Mouse (Mus musculus) cerebral cortex, adult 2 months (tissue): Measurements from ENCODE around the gene Macf1.

Source experiments
- WGBS: fragments of 180-500 bp; shearing (Covaris S2); methylation state at CpG from one replicate; pipeline ENCODE4 v1.1.7; 2018; 5-methylcytosine and 5-hydroxymethylcytosine counted together

The Macf1 gene

GRCm38 (mm10) chr4:123342091-123342641 lies 342.0 kb downstream of the Macf1 start:
- WGBS = 6% methylated on average over 43 of the region's 43 CpGs

DNA sequence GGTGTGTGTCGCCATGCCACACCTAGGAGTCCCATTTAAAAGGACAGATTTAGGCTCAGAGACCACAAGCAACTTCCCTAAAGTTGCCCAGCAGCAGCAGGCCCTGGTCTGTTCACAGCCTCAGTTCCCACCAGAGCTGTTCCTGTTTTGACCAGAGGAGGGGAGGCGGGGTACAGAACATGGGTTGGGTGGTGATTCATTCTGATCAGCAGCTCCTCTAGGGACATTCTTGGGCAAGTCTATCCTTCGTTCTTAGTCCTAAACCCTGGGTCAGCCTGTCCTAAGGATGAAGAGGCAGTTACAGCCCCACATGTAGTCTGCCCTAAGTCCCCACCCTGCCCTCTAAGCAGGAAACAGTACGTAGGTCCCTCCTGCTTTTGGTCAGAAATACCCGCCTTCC lies 343.9 kb downstream of the Macf1 start:
- WGBS = 81% methylated on average over 5 of the region's 5 CpGs

DNA sequence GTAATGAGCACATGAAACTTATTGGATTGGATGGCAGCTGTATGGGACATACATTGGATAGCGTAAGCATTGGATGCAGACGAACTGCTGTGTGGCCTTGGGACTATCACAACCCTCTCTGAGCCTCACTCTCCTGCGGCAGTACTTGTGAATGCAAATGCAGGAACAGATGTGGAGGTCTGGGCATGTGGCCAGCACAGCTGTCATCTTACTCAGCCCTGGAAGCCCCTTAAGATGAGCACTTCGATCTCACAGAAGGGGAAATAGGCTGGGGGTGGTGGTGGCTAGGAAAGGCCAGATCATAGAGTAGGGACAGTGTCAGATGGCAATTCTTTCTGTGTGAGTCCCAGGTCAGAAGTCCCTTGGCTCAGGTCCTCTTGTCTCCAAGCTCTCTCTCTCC lies 346.5 kb downstream of the Macf1 start:
- 71% methylated on average over 4 of the region's 4 CpGs for WGBS

GRCm38 (mm10) chr4:123335796-123336585 lies 348.2 kb downstream of the Macf1 start:
- 72% methylated on average over 14 of the region's 14 CpGs for WGBS

DNA sequence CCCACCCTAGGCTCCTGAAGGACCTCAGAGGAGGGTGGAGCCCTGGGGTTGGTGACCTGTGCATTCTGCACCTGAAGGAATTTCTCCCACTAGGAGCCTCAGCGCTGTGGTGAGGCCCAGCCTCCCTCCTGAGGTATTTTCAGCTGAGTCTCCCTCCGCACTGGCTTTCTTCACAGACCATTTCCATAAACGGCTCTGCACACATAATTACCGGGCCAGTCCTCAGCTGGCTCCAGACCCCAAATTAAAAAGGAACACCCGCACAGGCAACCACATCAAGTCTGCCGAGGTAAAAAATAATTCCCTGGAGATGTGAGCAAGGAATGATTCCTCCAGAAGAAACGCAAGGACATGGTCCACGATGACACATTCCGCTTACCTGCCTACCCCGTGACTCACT lies 348.9 kb downstream of the Macf1 start:
- WGBS = 69% methylated on average over 10 of the region's 10 CpGs

- WGBS = 75% methylated on average over 3 of the region's 3 CpGs
These were observed 350.0 kb downstream of the Macf1 start for GRCm38 (mm10) chr4:123334177-123334576.

GRCm38 (mm10) chr4:123333151-123333550 lies 351.0 kb downstream of the Macf1 start:
- WGBS = 96% methylated on average over 4 of the region's 4 CpGs

GRCm38 (mm10) chr4:123331961-123332360 lies 352.2 kb downstream of the Macf1 start:
- WGBS = 85% methylated on average over 1 of the region's 1 CpGs

GRCm38 (mm10) chr4:123331326-123331725 lies 352.8 kb downstream of the Macf1 start:
- WGBS = 88% methylated on average over 3 of the region's 5 CpGs

DNA sequence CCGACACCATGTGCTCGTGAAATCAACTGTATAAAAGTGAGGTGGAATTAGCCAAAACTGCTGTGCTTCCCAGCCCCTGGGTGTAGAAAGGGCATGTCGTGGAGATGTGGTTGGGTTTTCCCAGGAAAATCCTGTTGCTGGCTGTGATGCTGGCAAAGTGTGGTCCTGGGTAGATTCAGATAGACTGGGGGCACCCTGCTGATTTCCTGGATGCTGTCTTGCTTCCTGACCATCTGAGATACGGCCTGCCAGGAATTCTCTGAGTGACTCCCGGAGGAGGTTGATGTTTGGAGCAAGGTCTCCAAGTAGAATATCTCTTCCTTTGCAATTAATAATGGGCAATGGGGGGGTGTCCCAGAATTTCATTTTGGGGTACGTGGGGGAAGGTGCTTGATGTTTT lies 355.2 kb downstream of the Macf1 start:
- 78% methylated on average over 6 of the region's 6 CpGs for WGBS

DNA sequence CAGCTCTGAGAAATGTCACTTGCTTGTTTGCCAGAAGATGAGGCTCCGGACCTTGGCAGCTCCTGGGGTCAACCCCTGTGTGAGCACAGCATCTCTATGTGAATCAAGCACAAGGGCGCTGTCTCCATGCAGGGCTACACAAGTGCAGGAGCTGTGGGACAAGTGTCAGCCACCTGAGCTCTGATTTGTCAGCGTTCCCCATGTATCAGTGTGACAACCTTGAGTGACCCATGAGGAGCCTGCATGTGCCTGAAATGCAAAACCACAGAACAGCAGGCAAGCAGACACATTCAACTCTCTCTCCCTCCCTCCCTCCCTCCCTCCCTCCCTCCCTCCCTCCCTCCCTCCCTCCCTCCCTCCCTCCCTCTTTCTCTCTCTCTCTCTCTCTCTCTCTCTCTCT lies 356.5 kb downstream of the Macf1 start:
- 88% methylated on average over 3 of the region's 3 CpGs for WGBS

GRCm38 (mm10) chr4:123326087-123326486 lies 358.1 kb downstream of the Macf1 start:
- 80% methylated on average over 3 of the region's 3 CpGs for WGBS

- 19% methylated on average over 10 of the region's 13 CpGs for WGBS
These were observed 360.6 kb downstream of the Macf1 start, which contains the start of gene Oxct2a for GRCm38 (mm10) chr4:123323534-123323933. Gene Oxct2a (minus strand): TSS chr4:123323634.

- WGBS = 12% methylated on average over 29 of the region's 38 CpGs
These were observed 361.2 kb downstream of the Macf1 start for GRCm38 (mm10) chr4:123322910-123323309.

DNA sequence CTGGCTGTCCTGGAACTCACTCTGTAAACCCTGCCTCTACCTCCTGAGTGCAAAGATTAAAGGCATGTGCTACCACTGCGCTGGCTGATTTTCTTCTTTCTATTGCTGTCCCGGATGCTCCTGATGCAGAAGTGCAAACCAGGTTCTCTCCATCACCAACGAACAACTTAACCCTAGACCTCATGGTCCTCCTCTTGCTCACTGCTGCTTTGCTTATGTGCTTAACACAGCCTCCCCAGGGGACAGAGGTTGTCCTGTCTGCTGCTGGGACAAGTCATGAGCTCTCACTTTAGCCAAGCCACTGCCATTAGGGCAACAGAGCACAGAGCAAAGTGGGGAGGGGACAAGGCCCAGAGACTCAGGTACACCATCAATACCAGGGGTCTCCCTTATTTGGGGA lies 369.7 kb downstream of the Macf1 start:
- 95% methylated on average over 3 of the region's 3 CpGs for WGBS

DNA sequence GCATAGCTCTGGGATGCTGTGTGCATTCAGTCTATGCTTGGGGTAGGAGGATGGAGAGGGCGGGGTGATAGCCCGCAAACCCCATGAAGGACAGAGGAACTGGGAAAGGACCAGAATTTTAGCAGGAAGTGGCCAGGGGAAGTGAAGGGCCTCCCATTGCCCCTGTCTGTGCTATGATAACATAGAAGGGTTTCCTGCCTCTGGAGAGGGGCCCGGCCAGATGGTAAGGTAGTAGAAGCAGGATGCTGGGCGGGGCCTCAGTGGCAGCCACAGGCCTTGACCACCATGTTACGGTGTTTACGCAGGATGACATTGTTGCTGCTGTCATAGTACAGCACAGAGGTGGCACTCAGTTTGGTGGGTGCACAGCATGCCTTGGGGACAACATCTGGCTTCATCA lies 371.1 kb downstream of the Macf1 start:
- 85% methylated on average over 6 of the region's 6 CpGs for WGBS

GRCm38 (mm10) chr4:123311845-123312244 lies 372.3 kb downstream of the Macf1 start:
- 94% methylated on average over 7 of the region's 7 CpGs for WGBS

DNA sequence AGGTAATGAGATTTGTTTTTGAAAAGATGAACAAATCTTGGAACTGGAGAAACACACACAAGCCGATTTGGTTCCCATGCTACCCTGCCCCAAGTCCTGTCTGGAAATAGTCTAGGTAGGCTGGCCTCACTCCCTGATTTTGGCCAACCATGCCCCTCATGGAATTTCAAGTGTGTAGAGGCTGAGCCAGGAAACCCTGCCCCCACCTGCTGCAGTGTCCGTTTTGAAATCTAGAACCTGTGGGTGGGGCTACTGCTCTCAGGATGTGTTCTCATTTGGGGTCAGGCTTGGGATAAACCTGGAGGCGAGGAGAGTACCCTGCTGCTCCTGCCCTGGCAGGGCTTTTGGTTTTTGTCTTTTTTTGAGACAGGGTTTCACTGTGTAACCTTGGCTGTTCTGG lies 375.9 kb downstream of the Macf1 start:
- WGBS = 62% methylated on average over 3 of the region's 3 CpGs

GRCm38 (mm10) chr4:123306999-123307398 lies 377.2 kb downstream of the Macf1 start:
- 58% methylated on average over 10 of the region's 10 CpGs for WGBS

DNA sequence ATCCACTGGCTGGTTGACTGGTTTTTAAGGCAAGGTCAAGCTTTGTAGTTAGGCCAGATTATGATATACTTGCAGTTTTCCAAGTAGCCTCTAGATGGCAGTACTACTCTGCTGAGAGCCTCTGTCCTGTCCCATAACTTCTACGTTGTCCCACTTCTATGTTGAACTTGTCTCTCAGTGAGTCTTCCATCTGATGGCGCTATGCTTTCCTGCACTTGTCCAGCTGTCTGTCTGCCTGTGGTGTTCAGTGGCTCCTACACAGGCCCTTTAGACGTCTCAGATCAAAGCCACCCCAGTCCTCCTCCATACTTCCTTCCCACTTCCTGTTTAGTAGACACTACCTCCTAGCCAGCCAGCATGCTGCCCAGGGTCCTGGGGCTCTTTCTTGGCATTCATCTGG lies 378.4 kb downstream of the Macf1 start:
- 7% methylated on average over 3 of the region's 3 CpGs for WGBS
